Mouse (Mus musculus) activated CD4-positive, CD25-positive, alpha-beta regulatory T cell, adult 4 months (primary cell): Measurements from ENCODE around the gene Esrrg. TPM values are rescaled to one million over a fixed set of nuclear protein-coding genes. Genes with fewer than 3 reads are reported as not detected.

Experiments
- ATAC-seq: one replicate; pipeline ENCODE4 v1.8.0; 2017
- polyA plus RNA-seq, 2 experiments: library from polyadenylated mRNA; unstranded; fragments of 100-300 nt; shearing (Covaris generic); gene quantifications; one replicate each; pipeline ENCODE4 v1.2.1; 2017

The Esrrg gene
- polyA plus RNA-seq, 2 experiments from 2014 or later, result not detected

- no peak for ATAC-seq
These were observed 398.4 kb downstream of the Esrrg start for GRCm38 (mm10) chr1:188006820-188007491.

- no peak for ATAC-seq
These were observed 399.9 kb downstream of the Esrrg start for GRCm38 (mm10) chr1:188008476-188008875.

- ATAC-seq, result no peak
These were observed 401.3 kb downstream of the Esrrg start for GRCm38 (mm10) chr1:188009868-188010267.

GRCm38 (mm10) chr1:188010860-188011259, 402.3 kb downstream of the Esrrg start:
- no peak for ATAC-seq

GRCm38 (mm10) chr1:188014411-188014810, 405.8 kb downstream of the Esrrg start:
- ATAC-seq, result no peak

- no peak for ATAC-seq
These were observed 409.6 kb downstream of the Esrrg start for GRCm38 (mm10) chr1:188017956-188018862.

- ATAC-seq, result no peak
These were observed 420.6 kb downstream of the Esrrg start for GRCm38 (mm10) chr1:188029205-188029604.

- no peak for ATAC-seq
These were observed 421.5 kb downstream of the Esrrg start for GRCm38 (mm10) chr1:188030116-188030515.

GRCm38 (mm10) chr1:188031276-188031675, 422.7 kb downstream of the Esrrg start:
- ATAC-seq, result no peak

- ATAC-seq, result no peak
These were observed 427.4 kb downstream of the Esrrg start for GRCm38 (mm10) chr1:188035957-188036356.

- no peak for ATAC-seq
These were observed 438.1 kb downstream of the Esrrg start for GRCm38 (mm10) chr1:188046691-188047121.

GRCm38 (mm10) chr1:188047148-188047547, 438.6 kb downstream of the Esrrg start:
- ATAC-seq, result no peak

GRCm38 (mm10) chr1:188055888-188056287, 447.3 kb downstream of the Esrrg start:
- no peak for ATAC-seq

GRCm38 (mm10) chr1:188057892-188058291, 449.3 kb downstream of the Esrrg start:
- ATAC-seq, result no peak

- ATAC-seq, result no peak
These were observed 450.4 kb downstream of the Esrrg start for GRCm38 (mm10) chr1:188059006-188059405.

- no peak for ATAC-seq
These were observed 451.9 kb downstream of the Esrrg start for GRCm38 (mm10) chr1:188060493-188060892.

GRCm38 (mm10) chr1:188068833-188069232, 460.2 kb downstream of the Esrrg start:
- no peak for ATAC-seq

- no peak for ATAC-seq
These were observed 461.3 kb downstream of the Esrrg start for GRCm38 (mm10) chr1:188069849-188070248.

GRCm38 (mm10) chr1:188077561-188078195, 469.1 kb downstream of the Esrrg start:
- ATAC-seq, result no peak

GRCm38 (mm10) chr1:188080261-188080875, 471.8 kb downstream of the Esrrg start:
- no peak for ATAC-seq

GRCm38 (mm10) chr1:188082665-188083640, 474.4 kb downstream of the Esrrg start:
- no peak for ATAC-seq
